Mouse (Mus musculus) neutrophil, adult 5-6 weeks (primary cell): ENCODE data around the gene Jam3. TPM values are rescaled to one million over a fixed set of nuclear protein-coding genes. Genes with fewer than 3 reads are reported as not detected.
"Not testable (repeated sequence)": the region's sequence is repeated elsewhere in the genome, so short reads cannot be mapped to it uniquely, and the experiment has no call there.

Experiments used
- ATAC-seq: fragments of 151-379, 151-347 bp; 2 replicates; pipeline ENCODE4 v1.8.0; 2017; ENCODE audit warnings: mild to moderate bottlenecking, moderate TSS enrichment; ENCODE audit not compliant: insufficient number of reproducible peaks, poor library complexity, low FRiP score, severe bottlenecking; ENCODE audit errors: extremely low read depth
- total RNA-seq: library from RNA; stranded (forward); fragments of 200-1000 nt; gene quantifications from 2 replicates; pipeline ENCODE4 v1.2.3, GENCODE M21; 2017

Gene Jam3
- total RNA-seq, 1 experiment from 2014 or later = 2.0 TPM

GRCm38 (mm10) chr9:27173646-27174045, 18.4 kb upstream of the Jam3 start:
- no peak for ATAC-seq

DNA sequence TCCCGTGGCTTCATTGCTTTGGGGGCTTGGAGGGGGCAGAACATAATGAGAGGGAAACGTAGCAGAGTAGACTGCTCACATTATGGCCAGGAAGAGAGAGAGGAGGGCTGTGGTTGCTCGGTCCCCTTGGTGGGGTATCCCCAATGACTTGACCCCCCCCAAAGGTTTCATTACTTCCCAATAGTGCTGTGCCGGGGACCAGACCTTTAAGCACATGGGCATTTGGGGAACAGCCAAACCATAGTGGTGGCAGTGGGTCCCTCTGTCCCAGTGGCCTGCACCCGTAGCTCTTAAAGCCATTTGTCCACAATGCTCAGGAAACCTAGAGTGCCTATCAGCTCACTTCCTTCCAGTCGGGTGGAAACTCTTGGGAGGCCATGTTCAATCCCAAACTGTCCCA, 17.6 kb upstream of the Jam3 start:
- ATAC-seq = no peak

GRCm38 (mm10) chr9:27170726-27171125, 15.5 kb upstream of the Jam3 start:
- no peak for ATAC-seq

DNA sequence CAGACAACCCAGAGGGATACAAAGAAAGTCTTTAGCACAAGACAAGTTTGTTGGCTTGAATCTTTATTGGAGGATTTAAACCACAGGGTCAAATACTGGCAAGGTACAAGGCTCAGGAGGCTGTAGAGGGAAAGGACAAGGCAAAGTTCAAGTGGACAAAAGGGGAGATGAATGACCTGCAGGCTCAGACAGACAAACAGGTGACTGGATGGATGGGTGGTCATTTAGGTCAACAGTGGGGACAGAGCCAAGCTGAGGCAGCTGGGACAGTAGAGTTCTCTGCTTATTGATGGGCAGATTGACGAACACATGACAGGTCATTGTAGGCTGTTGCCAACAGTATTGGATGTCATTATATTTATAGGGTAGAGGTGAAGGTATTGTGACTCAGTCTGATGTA, 11.8 kb upstream of the Jam3 start:
- ATAC-seq = no peak

- no peak for ATAC-seq
These were observed 10.4 kb upstream of the Jam3 start for GRCm38 (mm10) chr9:27165596-27165995.

- no peak for ATAC-seq
These were observed 9.7 kb upstream of the Jam3 start for GRCm38 (mm10) chr9:27164957-27165356.

DNA sequence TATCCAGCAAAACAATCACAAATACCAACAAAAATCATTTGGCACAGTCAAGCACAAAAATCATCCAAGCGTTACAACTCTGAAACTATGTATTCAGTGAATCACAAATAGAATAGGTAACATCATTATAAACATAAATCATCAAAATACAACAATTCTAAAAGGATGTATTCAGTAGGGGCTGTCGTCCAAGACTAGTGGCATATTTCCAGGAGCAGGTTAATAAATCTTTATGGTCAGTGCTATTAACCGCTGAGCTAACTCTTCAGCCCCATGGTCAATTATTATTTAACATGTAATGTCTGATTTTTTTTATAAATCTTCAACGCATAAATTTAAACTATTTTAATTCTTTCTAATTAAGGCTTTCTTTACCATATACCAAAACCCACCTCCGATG, 8.4 kb upstream of the Jam3 start:
- not testable (repeated sequence) for ATAC-seq

- ATAC-seq = no peak
These were observed 1.4 kb downstream of the Jam3 start for GRCm38 (mm10) chr9:27153861-27154260.

- no peak for ATAC-seq
These were observed 5.4 kb downstream of the Jam3 start for GRCm38 (mm10) chr9:27149836-27150235.

- no peak for ATAC-seq
These were observed 6.4 kb downstream of the Jam3 start for GRCm38 (mm10) chr9:27148631-27149471.

GRCm38 (mm10) chr9:27147946-27148345, 7.3 kb downstream of the Jam3 start:
- ATAC-seq = no peak

DNA sequence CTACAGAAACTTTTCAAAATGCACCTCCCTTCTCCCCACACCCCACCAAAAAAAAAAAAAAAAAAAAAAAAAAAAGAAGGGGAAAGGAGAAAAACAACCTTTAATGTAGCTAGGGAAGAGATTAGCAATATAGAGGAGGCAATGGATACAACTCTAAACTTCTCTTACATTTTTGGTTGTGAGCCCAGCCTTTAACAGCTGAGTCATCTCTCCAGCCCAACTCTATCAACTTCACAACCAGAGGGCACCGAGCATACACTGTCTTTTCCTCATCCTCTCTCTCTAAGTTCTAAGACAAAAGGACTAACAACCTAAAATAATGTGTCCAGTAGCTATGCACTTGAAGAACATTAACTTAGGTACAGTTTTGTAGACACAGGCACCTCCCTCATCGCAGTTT, 8.4 kb downstream of the Jam3 start:
- no peak for ATAC-seq

DNA sequence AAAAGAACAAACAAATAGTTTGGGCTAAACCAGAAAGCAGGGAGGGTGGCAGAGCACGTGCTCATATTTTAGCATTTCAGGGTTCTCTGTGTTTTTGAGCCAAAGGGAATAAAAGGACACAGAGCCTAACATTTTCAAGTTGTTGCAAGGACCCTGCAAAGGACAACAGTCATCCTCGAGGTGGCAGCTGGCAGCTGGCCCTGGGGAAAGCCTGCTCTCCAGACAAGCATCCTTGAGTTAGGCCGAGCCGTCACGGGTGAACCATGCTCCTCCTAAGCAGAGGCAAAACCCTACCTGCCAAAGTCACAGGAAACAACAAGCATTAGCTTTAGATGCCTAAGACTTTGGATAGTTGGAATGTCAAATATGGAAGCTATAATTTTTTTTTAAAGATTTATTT, 10.2 kb downstream of the Jam3 start:
- no peak for ATAC-seq

DNA sequence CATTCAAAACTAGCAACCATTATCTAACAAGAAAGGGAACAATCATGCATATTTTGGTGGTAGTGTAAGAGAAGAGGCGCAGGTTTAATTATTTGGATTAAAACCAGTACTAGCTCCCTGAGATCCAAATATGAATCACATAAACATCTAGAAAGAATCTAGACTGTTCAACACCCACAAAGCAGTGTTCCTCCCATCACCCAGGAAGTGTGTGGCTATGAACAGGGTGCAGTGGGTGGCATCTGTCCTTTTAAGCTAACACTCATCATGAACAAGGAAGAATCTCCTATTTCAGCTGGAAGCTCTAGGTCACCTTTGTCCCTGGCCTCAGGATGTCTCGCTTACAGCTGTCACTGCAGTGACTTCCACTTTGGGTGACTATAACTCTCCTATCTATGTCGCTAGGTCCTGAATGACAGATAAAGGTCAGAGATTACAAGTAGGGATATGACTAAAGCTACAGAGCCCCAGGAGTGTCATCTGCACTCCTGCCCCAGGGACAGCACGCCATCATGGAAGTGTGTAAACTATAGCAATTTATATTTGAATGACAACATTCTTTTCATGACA, 10.9 kb downstream of the Jam3 start:
- no peak for ATAC-seq

DNA sequence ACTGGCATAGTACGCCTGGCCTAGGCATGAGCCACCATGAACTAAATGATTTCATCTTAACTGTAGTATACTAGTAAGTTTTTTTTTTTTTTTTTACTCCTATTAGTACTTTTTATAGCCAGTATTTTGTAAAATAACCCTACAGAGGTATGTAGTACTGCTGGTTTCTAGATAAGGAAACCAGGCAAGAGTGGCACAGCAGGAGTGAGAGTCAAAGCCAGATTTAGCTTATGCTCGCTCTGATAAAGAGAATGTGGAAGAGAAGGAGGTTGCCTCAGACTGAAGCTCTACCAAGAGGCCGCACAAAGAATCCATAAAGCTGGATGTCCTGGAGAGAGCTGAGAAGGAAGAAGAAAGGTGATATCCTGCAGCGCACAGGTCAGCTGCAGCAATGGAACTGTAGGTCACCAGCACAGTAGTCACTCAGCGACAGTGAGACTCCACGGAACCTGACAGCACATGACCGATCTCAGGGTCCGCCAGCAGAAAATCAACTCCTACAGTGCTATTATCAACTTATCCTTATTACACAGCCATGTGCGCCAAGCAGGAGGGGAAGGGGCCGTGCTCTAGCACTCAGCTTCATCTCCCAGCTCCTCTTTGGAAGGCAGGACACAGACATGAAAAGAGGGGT, 14.7 kb downstream of the Jam3 start:
- ATAC-seq = no peak

GRCm38 (mm10) chr9:27136651-27137050, 18.6 kb downstream of the Jam3 start:
- no peak for ATAC-seq

DNA sequence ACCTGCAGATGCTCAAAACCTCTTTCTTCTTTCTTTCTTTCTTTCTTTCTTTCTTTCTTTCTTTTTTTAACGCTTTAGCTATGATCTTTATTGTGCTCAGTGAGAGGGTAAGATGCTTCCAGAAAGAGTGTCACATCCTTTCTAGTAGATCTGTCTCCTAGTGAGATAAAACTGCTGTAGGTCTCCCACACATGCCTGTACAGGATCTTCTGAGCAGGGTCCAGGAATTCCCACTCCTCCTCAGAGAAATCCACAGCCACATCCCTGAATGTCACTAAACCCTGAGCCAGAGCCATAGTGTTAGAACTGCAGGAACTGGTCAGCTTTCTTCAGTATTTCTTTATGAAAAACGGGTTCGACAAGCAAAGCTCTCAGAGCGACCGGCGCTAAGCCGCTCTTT, 19.8 kb downstream of the Jam3 start:
- ATAC-seq = no peak

GRCm38 (mm10) chr9:27134410-27134809, 20.8 kb downstream of the Jam3 start:
- ATAC-seq = no peak

- ATAC-seq = no peak
These were observed 26.6 kb downstream of the Jam3 start for GRCm38 (mm10) chr9:27128629-27129028.

DNA sequence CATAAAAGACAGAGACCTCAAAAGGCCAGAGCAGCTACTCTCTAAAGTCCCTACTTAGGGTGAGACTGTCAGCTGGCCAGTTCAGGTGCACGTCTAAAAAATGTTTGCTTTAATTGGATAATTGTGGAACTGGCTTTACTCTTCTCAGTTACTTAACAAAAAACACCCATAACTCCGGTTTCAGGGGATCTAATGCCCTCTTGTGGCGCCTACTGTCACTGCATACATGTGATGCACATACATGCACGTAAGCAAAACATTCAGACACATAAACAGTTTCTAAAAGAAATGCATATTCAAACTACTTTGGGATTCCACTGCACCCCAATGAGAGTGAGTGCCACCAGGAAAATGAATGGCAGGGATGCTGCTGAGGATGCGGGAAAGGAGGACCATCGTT, 28.7 kb downstream of the Jam3 start:
- no peak for ATAC-seq
